Mouse (Mus musculus) limb, embryonic 15.5 days (tissue): ENCODE measurements around the gene Canx. TPM values are rescaled to one million over a fixed set of nuclear protein-coding genes. Genes with fewer than 3 reads are reported as not detected.

Source experiments
- ATAC-seq: fragments of 200-750 bp; cut with Nextera tagmentation; 2 replicates; pipeline ENCODE4 v1.8.0; 2017; ENCODE audit warnings: low read depth, moderate TSS enrichment; ENCODE audit not compliant: insufficient number of reproducible peaks, low FRiP score, low TSS enrichment
- H3K27ac ChIP-seq: fragments of 300-500 bp; sonication (generic); 2 replicates; pipeline ENCODE4 v1.5.1; 2015; ENCODE audit warnings: moderate library complexity, mild to moderate bottlenecking, inconsistent platforms
- H3K27me3 ChIP-seq: fragments of 300-500 bp; sonication (generic); 2 replicates; pipeline ENCODE4 v1.6.1; 2015; ENCODE audit warnings: inconsistent platforms
- H3K36me3 ChIP-seq: fragments of 300-500 bp; sonication (generic); 2 replicates; pipeline ENCODE4 v1.6.1; 2015; ENCODE audit warnings: inconsistent platforms
- H3K4me1 ChIP-seq: fragments of 300-500 bp; sonication (generic); 2 replicates; pipeline ENCODE4 v1.6.1; 2015; ENCODE audit warnings: inconsistent platforms
- H3K4me2 ChIP-seq: fragments of 300-500 bp; sonication (generic); 2 replicates; pipeline ENCODE4 v1.6.1; 2015; ENCODE audit warnings: mild to moderate bottlenecking, inconsistent platforms
- H3K4me3 ChIP-seq: fragments of 300-500 bp; sonication (generic); 2 replicates; pipeline ENCODE4 v1.5.1; 2015; ENCODE audit warnings: mild to moderate bottlenecking, inconsistent platforms
- H3K9ac ChIP-seq: fragments of 300-500 bp; sonication (generic); 2 replicates; pipeline ENCODE4 v1.6.1; 2015; ENCODE audit warnings: inconsistent platforms
- H3K9me3 ChIP-seq: fragments of 300-500 bp; sonication (generic); 2 replicates; pipeline ENCODE4 v1.6.1; 2016; ENCODE audit warnings: inconsistent platforms
- WGBS: fragments of 180-500 bp; shearing (Covaris S2); methylation state at CpG from one replicate; pipeline ENCODE4 v1.1.7; 2015; 5-methylcytosine and 5-hydroxymethylcytosine counted together
- polyA plus RNA-seq: library from polyadenylated mRNA; unstranded; fragments of >200 nt; fragmentation: Nextera tagmentation; extraction: Ambion mirVana; gene quantifications from 2 replicates; pipeline ENCODE4 v1.2.1, GENCODE M21; 2015

Gene Canx
- polyA plus RNA-seq, 1 experiment from 2014 or later: 330 TPM

DNA sequence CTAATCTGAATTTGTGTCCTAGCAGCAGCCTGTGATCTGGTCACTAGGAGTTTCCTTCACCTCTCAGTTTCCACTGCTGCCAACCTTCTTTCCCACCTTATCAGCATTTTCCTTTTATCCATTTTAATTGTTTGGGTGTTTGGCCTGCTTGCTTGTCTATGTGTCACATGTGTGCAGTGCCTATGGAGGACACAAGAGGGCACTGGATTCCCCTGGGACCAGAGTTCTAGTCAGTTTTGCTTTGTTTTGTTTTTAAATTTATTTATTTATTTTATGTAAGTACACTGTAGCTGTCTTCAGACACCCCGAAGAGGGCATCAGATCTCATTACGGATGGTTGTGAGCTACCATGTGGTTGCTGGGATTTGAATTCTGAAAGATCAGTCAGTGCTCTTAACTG, 56.3 kb downstream of the Canx start:
- H3K4me3 ChIP-seq: no peak overlapping the region
- no peaks in the 10 kb centered on the region for H3K27me3 ChIP-seq
- H3K9me3 ChIP-seq: no peaks in the 10 kb centered on the region
- H3K4me1 ChIP-seq: peaks cover 6% of the 10 kb centered on the region; the same call in 1 of the 2 replicates
- no peak overlapping the region for H3K4me2 ChIP-seq
- 90% methylated on average over 2 of the region's 2 CpGs for WGBS
- H3K9ac ChIP-seq: no peak overlapping the region
- peaks cover 28% of the 10 kb centered on the region for H3K36me3 ChIP-seq
- no peak overlapping the region for H3K27ac ChIP-seq
- ATAC-seq: no peak

- Histone ChIP-seq H3K27me3 (no peaks in the 10 kb centered on the region), H3K4me1 (peaks cover 4% of the 10 kb centered on the region; the same call in 1 of the 2 replicates), H3K36me3 (peaks cover 45% of the 10 kb centered on the region), H3K4me3 (no peak overlapping the region), H3K4me2 (no peak overlapping the region), H3K27ac (no peak overlapping the region), H3K9ac (no peak overlapping the region), H3K9me3 (no peaks in the 10 kb centered on the region)
- 88% methylated on average over 3 of the region's 3 CpGs for WGBS
- no peak for ATAC-seq
These were observed 58.5 kb downstream of the Canx start for GRCm38 (mm10) chr11:50266997-50267396.

DNA sequence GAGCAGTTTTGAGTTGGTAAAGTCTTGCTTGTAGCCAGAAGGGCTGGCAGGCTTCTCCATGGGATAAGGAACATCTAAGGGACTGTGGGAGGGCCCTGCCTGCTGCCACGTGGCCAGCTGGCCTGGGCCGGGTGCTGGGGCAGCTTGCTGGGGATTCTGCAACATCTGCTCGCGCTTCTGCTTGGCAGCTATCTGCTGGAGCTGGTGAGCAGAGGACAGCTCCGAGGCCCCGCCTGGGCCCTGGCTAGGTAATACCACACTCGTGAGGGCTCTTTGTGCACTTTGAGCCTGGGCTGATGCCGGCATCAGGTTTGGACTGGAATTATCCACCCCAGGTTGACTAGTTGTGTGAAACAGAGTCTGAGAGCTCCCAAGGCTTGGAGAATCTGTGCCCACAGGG, 59.5 kb downstream of the Canx start:
- ATAC-seq: no peak
- Histone ChIP-seq H3K4me2 (no peak overlapping the region), H3K27ac (no peak overlapping the region), H3K36me3 (peaks cover 54% of the 10 kb centered on the region), H3K9ac (no peak overlapping the region), H3K4me3 (no peak overlapping the region), H3K4me1 (no peaks in the 10 kb centered on the region), H3K27me3 (no peaks in the 10 kb centered on the region), H3K9me3 (no peaks in the 10 kb centered on the region)
- WGBS: 74% methylated on average over 8 of the region's 8 CpGs

DNA sequence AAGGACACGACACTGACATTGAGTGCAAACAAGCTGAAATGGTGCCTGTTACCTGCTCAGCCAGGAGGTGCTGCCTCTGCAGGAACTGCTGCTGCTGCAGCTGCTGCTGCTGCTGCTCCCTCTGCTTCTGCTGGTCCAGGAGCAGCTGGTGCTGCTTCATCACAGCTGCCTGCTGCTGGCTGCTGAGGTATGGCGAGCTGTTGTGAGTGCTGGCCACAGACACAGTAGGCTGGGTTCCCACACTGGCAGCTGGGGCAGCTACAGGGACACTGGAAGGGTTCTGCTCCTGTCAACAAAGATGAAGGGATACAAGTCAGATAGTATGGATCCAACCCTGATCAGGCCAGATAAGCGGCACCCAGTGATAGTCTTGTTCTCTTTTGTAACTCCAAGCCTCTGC, 62.3 kb downstream of the Canx start:
- ATAC-seq: no peak
- Histone ChIP-seq H3K27me3 (no peaks in the 10 kb centered on the region), H3K9ac (no peak overlapping the region), H3K4me2 (no peak overlapping the region), H3K27ac (no peak overlapping the region), H3K36me3 (peaks cover 81% of the 10 kb centered on the region), H3K4me1 (no peaks in the 10 kb centered on the region), H3K9me3 (no peaks in the 10 kb centered on the region), H3K4me3 (no peak overlapping the region)
- 91% methylated on average over 3 of the region's 3 CpGs for WGBS

DNA sequence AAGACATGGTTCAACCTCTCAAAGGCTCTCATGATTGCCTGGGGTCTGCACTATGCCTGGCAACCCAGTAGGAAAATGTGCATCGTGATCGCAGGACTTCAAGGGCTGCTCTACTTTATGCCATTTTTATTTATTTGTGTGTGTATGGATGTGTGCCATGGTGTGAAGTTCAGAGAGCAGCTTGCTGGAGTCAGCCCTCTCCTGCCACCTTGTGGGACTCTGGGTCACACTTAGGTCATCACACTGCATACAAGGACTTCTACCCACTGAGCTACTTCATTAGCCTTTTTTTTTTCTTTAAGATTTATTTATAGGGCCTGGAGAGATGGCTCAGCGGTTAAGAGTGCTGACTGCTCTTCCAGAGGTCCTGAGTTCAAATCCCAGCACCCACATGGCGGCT, 63.5 kb downstream of the Canx start:
- Histone ChIP-seq H3K4me3 (no peak overlapping the region), H3K27ac (no peak overlapping the region), H3K36me3 (peaks cover 92% of the 10 kb centered on the region), H3K9me3 (no peaks in the 10 kb centered on the region), H3K4me2 (no peak overlapping the region), H3K9ac (no peak overlapping the region), H3K4me1 (no peaks in the 10 kb centered on the region), H3K27me3 (no peaks in the 10 kb centered on the region)
- WGBS: 95% methylated on average over 4 of the region's 4 CpGs
- no peak for ATAC-seq

GRCm38 (mm10) chr11:50258310-50258709, 67.2 kb downstream of the Canx start:
- Histone ChIP-seq H3K36me3 (peaks cover 76% of the 10 kb centered on the region), H3K9me3 (no peaks in the 10 kb centered on the region), H3K27me3 (no peaks in the 10 kb centered on the region), H3K4me3 (no peak overlapping the region), H3K27ac (no peak overlapping the region), H3K9ac (no peak overlapping the region), H3K4me2 (no peak overlapping the region), H3K4me1 (peaks cover 9% of the 10 kb centered on the region)
- 69% methylated on average over 7 of the region's 7 CpGs for WGBS
- ATAC-seq: no peak

GRCm38 (mm10) chr11:50256615-50257014, 68.9 kb downstream of the Canx start:
- no peak for ATAC-seq

DNA sequence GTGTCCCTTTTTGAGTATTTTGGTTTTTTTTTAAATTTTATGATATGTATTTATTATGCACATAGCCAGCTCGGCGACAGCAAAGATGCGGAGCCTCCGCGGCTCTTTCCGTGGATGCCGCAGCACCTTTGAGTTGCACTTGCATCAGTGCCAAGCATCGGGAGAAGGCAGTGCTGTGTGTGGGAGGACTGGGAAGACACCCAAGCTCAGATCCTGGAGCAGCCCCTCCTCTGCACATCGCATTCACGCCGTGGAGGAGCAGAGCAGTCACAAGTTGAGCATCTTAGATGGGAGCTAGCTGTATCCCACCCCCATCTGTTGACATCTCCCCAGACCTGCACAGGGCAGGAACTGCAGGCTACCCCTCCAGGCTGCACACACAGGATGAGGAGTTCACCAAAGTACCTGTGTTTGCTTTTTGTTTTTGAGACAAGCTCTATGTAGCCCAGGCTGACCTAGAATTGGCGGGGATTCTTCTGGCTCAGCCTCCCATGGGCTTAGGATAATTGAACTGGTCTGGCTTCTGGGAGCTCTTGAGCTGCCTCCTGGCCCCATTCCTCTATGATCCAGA, 71.4 kb downstream of the Canx start:
- Histone ChIP-seq H3K4me2 (no peak overlapping the region), H3K4me3 (no peak overlapping the region), H3K27me3 (no peaks in the 10 kb centered on the region), H3K9me3 (no peaks in the 10 kb centered on the region), H3K27ac (no peak overlapping the region), H3K9ac (no peak overlapping the region), H3K4me1 (peaks cover 18% of the 10 kb centered on the region), H3K36me3 (peaks cover 38% of the 10 kb centered on the region)
- 74% methylated on average over 12 of the region's 12 CpGs for WGBS
- ATAC-seq: no peak

More at GRCm38 (mm10) chr11:50256615-50257014, 68.9 kb downstream of the Canx start:
- Histone ChIP-seq H3K4me3 (no peak overlapping the region), H3K4me2 (no peak overlapping the region), H3K9me3 (no peaks in the 10 kb centered on the region), H3K9ac (no peak overlapping the region), H3K27ac (no peak overlapping the region), H3K4me1 (peaks cover 18% of the 10 kb centered on the region), H3K27me3 (no peaks in the 10 kb centered on the region), H3K36me3 (peaks cover 61% of the 10 kb centered on the region)
- WGBS: 75% methylated on average over 7 of the region's 7 CpGs

DNA sequence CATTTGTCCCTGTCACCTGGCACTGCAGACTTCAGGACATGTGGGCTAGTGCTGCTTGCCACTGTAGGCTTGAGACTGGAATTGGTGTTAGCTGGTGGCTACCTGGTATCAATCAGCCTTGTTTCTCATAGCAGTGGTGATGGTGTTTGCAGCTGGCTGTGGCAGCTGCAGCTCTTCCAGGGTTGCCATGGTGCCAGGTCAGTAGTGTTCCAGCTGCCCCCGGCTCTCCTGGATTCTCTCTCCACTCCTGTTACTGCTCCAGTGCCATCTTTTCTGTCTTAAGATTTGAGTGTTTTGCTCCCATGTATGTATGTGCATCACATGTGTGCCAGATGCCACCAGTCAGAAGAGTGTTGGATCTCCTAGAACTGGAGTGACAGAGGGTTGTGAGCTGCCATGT, 72.1 kb downstream of the Canx start:
- no peak overlapping the region for H3K4me2 ChIP-seq
- no peak overlapping the region for H3K9ac ChIP-seq
- WGBS: 40% methylated on average over 1 of the region's 1 CpGs
- no peak for ATAC-seq
- H3K9me3 ChIP-seq: no peaks in the 10 kb centered on the region
- no peaks in the 10 kb centered on the region for H3K27me3 ChIP-seq
- no peak overlapping the region for H3K4me3 ChIP-seq
- peaks cover 18% of the 10 kb centered on the region for H3K4me1 ChIP-seq
- H3K36me3 ChIP-seq: peaks cover 31% of the 10 kb centered on the region
- peak overlapping the region; percentile 50; the same call in 1 of the 2 replicates for H3K27ac ChIP-seq

DNA sequence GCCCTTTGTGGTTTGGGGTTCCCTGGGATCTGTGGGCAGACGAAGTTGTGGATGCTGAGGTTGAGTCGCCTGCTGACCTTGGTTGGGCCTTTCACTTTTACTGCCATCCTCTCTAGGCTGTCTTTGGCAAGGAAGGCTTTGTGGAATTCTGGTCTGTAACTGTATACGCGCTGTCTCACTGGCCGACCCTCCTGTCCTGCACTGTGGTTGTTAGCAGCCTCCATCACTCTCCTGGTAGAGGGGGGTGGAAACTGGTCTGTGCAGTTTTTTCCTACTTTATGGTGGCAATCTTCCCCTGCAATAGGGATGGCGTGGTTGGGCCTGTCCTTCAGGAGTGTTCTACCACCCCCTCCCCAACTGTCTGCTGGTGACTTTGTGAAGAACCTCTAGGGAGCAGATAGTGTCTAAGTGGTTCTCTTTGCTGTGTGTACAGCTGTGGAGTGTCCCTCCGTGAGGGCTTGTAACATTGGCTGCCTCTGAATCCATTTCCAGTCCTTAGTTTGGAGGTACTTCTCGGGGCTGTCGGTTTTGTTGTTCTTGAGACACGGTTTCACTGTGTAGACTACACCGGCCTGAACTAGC, 72.7 kb downstream of the Canx start:
- Histone ChIP-seq H3K4me3 (no peak overlapping the region), H3K9ac (no peak overlapping the region), H3K27me3 (no peaks in the 10 kb centered on the region), H3K4me2 (no peak overlapping the region), H3K36me3 (peaks cover 24% of the 10 kb centered on the region), H3K27ac (peak overlapping the region; percentile 50), H3K9me3 (no peaks in the 10 kb centered on the region), H3K4me1 (peaks cover 18% of the 10 kb centered on the region)
- ATAC-seq: peak; percentile 58
- WGBS: 39% methylated on average over 11 of the region's 11 CpGs

DNA sequence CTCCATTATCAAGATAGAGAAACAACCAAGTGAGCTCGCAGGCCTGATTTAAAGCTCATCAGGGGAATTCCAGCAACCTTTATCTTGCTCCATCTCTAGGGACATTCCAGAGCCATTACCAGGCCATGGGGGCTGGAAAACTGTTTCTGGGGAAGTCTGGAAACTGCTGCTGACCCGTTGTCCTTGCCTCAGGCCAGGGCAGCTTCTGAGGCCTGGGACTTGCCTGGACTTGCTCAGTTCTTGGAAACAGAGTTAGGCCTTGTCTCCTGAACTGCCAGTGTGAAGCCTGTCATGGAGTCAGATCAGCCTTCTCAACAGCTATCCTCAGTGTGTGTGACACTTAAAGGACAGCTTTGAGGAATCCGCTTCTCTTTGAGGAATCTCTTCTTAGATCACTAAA, 73.3 kb downstream of the Canx start:
- Histone ChIP-seq H3K9ac (0 out of 2 replicates have a peak overlapping the region, but pooled peaks have one; percentile 7), H3K4me1 (peaks cover 18% of the 10 kb centered on the region), H3K4me3 (no peak overlapping the region), H3K36me3 (peaks cover 18% of the 10 kb centered on the region), H3K27me3 (no peaks in the 10 kb centered on the region), H3K27ac (0 out of 2 replicates have a peak overlapping the region, but pooled peaks have one; percentile 50), H3K9me3 (no peaks in the 10 kb centered on the region), H3K4me2 (no peak overlapping the region)
- ATAC-seq: no peak
- WGBS: 38% methylated on average over 3 of the region's 3 CpGs

GRCm38 (mm10) chr11:50248473-50249171, 76.9 kb downstream of the Canx start:
- H3K9me3 ChIP-seq: no peaks in the 10 kb centered on the region
- H3K27me3 ChIP-seq: no peaks in the 10 kb centered on the region
- peaks cover 12% of the 10 kb centered on the region for H3K4me1 ChIP-seq
- no peak overlapping the region for H3K4me2 ChIP-seq
- WGBS: 68% methylated on average over 7 of the region's 7 CpGs
- H3K27ac ChIP-seq: no peak overlapping the region
- H3K9ac ChIP-seq: no peak overlapping the region
- no peak for ATAC-seq
- H3K4me3 ChIP-seq: no peak overlapping the region
- no peaks in the 10 kb centered on the region for H3K36me3 ChIP-seq
